Mouse (Mus musculus) yolk sac, embryonic 10.5 days (tissue): ENCODE data around the gene Tbc1d10c.

Source experiments
- DNase-seq: peaks from one replicate; pipeline ENCODE4 v3.0.0-alpha.2; 2017; ENCODE audit warnings: low spot score

Gene Tbc1d10c

DNA sequence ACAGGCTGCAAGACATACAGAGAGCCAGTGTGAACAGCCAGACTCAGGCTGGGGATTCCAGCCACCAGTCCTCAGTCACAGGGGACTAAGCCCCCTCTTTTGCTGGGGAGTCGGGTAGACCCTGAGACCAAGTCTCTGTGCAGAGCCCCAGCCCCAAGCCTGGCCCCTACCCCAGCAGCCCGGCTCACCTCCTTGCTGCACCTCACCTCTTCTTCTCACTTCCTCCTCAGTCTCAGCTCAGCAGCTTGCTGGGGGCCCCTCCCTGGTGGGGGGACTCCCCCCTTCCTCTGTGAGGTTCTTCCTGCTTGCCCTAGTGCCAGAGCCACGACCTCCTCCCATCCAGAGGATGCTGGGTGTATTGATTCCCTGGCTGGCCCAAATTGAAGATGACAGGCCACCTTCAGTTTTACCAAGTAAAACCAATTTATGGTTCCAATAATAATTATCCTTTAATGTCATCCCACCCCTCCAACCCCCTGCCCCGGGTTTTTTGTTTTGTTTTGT, at the start of gene Tbc1d10c:
Gene Tbc1d10c (minus strand): TSS at position 454 of the 504 bp plus-strand sequence.
- DNase-seq: no peak

DNA sequence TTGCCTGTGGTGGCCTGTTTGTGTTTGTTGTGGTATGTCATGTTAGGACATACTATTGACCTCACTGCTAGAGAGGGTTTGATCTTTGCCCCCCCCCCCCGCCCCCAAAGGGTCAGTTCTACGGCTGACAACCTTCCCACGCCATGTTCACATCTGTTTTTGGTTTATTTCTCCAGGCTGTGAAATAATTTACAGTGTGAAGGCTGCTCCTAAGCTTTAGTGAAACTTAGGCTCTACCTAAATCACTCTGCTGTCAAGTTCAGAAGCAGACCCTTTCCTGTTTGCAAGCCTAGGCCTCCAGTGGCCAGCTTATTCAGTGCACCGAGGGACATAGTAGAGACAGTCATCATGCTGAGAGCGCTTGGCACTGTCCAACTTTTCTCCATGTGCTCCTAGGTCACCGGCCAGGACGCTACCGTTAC, 49.2 kb upstream of the Tbc1d10c start:
- peak; percentile 33 for DNase-seq

DNA sequence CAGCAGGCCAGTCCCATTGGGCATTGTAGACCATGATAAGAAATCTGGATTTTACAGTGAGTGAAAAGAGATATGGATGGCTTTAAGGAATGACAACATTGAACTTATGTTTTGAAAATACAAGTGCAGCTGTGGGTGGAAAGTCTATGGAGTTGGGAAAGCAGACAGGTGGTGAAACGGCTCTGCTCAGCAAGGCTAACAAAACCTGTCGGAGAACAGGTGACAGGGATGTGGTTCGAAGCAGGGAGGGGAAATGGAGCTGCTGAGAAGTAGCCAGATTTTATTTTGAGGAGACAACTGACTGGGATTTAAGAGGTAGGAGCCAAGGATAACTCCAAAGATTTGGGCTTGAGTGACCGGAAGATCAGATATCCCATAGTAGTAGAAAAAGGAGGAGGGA, 43.5 kb upstream of the Tbc1d10c start:
- DNase-seq: no peak

DNA sequence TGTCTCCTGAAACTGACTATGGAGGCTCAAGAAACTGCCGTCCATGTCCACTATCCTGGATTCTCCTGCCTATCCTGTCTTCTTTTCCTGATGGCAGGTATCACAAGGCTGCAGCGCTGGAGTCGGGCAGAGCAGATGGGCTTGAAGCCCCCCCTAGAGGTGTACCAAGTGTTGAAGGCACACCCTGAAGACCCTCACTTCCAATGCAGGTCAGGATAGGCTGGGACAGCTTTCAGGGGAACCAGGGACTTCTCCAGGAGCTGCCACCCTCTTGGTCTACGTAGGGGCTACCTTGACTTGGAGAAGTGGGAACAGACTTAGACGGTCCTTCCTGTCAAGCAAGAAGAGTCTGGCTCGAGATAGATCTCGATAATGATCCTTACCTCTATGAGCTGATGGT, 41.6 kb upstream of the Tbc1d10c start:
- DNase-seq: no peak

DNA sequence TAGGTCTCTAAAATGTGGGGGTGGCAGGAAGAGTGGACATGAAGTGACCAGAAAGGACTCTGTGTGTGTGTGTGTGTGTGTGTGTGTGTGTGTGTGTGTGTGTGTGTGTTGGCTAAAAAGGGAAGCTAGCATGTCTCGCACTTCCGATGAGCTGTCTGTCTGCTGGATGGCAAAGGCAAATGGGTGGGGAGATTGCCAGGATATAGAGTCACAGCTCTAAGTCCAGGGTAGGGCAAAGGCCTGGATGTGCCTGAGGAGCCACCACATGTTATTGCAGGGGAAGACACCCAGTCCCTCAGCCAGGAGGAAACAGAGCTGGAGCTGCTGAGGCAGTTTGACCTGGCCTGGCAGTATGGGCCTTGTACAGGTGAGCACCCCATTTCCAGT, 41.1 kb upstream of the Tbc1d10c start:
- no peak for DNase-seq

DNA sequence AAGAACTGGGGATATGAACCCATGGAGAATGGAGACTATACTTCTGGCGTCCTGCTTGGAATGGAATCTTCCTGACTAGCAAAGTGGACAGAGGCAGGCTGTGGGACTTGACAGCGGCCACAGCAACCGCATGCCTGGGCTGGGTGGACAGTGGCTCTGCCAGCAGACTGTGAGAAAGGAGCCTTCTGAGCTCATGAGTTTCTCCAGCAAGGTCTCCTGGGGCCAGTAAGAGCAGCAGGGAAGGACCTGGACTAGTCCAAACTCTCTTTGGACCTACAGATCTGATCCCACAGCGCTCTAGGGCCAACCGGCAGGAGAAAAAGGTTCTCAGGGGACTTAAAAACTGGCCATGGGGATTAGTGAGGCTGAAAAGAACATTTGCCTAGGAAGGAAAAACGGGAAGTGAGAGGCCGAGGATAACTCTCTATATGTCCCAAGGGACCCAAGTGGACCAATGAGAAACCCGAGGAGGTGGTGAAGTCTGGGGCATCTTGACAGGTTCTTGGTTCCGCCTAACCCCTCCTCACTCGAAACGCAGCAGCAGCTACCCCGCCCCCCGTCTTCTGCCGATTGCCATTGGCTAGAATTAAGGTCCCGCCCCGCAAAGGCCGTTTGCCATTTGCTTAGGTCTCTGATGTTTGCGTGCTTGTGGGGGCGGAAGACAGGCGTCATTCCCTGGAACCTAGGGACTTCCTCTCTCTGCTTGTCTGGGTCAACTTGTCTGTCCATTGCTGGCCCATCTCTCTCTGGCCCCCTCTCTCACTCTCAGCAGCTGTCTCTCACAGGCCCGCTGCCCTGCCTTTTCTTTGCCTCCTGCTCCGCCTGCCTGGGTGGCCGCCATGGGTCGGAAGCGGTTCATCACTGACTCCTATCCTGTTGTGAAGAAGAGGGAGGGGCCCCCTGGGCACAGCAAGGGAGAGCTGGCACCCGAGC, 40.4 kb upstream of the Tbc1d10c start, which contains the start of gene Pold4:
Gene Pold4 (plus strand): TSS at position 647 of the 933 bp plus-strand sequence.
- DNase-seq: peak; percentile 93

DNA sequence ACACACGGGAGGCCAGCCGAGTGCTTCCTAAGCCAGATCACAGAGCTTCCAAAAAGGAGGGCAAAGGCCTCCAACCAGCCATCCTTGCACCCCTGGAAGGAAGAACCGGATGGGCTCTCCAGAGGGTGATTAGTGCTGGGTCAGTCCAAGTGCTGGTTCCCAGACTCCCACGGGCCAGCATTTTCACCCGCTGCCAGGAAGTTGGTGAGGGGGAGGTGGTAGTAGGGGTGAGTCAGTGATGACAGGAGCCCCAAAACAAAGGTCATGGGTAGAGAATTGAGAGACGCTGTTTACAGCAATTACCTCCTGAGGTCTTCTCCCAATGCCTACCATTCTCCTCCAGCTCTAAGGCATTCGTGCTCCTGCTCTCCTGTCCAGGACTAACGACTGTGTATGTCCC, 39.3 kb upstream of the Tbc1d10c start:
- DNase-seq: no peak

DNA sequence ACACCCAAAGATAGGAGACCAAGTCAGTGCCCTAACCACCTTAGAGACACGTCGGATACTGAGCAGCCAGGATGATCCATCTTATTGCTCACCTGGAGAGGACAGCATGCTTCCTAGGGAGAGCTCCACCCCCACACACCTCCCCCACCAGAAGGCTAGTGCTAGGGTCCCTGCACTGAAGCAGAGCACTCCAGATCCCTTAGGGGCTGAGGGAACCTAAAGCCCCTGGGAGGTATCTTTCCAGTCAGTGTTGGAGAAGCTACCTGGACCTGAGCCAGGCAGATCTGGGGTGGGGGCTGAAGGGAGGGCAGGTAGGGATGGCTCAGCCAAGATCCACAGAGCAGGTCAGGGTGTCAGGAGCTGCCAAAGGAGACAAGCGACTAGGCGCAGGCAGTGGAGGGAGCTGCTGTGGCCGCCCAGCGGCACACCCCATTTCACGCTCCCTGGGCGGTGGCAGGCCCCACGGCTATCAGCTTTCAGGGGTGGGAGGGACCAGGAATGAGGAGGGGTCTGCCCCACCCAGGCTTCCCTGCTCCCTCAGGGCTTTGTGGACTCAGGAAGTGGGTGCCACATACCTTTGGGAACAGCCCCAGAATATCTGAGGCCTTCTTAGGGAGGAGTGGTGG, 38.5 kb upstream of the Tbc1d10c start:
- DNase-seq: no peak

DNA sequence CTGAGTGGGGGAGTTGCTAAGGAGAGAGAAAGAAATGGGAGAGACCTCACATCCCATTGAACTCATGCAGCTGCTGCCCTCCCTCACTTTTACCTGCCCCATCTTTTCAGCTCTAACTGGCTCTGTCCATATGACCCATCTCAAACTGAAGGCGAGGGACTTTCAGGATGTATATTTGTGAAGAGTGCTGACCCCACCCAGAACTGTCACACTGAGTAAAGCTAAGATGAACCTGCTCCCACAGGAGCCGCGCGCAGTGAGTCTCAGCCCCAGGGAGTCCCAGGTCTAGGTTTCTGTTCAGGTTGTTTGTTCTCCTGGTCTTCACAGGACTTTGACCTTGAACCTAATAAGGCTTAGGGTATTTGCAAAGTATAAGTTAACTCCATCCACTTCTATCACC, 37.8 kb upstream of the Tbc1d10c start:
- no peak for DNase-seq

DNA sequence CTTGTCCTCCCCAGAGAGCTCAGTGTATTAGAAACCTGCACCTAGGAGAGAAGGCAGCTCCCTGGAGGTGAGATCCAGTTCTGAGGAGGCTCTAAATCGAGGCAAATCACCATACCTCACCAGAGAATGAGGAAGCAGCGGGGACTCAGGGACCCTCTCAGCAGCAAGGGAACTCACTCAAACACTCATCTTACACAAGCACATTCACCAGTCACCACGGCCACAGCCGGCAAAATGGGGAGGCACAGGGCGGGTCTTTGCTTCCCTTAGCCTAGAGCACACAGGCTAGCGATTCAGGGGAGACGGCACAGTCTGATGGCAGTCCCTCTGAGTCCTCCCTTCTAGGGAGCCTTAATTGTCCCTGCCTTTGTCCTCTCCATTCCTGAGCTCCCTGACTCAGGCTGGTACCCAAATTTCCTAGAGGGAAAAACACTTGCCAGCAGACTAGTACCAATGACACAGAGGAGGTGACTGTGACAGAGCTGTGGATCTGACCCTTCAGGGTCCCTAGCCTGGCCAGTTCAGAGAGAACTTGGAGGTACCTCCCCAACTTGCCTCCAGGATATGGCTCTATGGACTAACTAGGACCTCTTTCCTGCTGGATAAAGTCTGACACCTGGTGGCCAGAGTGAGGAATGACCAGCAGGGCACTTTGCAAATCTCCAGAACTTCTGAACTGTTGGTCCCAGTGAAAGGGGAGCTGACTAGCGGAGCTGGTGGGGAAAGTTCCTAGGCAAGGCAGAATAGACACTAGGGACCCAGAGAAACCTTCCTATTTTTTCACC, 37.0 kb upstream of the Tbc1d10c start:
- DNase-seq: peak; percentile 63

DNA sequence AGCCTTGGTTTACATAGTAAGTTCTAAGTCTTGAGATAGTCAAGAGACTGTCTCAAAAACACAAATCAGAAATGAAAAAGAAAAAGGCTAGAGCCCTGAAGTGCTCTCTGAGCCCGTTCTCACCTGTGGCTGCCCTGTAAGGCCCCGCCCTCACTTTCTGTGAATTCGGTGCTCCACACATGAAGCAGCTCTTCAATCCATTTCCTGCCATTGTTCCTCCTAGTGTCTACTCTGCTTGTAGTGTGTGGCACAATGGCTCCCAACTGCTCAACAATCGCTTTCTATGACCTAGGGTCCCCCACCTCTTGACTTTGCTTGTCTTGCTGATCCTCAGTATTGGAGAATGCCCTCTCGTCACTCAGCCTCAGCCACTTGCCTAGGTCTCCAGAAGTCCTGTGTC, 36.4 kb upstream of the Tbc1d10c start:
- no peak for DNase-seq

DNA sequence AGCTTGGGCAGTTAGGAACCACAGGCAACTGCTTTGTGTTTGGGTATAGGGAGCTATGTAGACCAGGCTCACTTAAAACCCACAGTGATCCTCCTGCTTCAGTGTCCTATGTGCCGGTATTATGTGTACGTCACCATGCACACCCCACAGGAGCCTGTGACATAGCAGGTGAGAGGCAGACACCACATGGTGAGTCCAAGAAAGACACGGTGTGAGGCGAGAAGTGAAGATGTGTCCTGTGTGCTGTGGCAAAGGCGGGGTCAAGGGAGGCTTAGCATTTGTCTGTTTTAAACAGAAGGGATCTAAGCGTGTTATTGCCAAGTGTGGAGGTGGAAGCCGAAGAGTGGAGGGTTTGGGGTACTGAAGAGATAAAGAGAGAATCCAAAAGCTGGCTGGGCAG, 35.7 kb upstream of the Tbc1d10c start:
- DNase-seq: no peak

DNA sequence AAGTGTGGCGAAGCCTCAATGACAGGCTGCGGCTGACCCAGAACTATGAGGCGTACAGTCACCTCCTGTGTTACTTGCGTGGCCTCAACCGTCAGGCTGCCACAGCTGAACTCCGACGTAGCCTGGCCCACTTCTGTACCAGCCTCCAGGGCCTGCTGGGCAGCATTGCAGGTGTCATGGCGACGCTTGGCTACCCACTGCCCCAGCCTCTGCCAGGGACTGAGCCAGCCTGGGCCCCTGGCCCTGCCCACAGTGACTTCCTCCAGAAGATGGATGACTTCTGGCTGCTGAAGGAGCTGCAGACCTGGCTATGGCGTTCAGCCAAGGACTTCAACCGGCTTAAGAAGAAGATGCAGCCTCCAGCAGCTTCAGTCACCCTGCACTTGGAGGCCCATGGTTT, 31.1 kb upstream of the Tbc1d10c start:
- no peak for DNase-seq

DNA sequence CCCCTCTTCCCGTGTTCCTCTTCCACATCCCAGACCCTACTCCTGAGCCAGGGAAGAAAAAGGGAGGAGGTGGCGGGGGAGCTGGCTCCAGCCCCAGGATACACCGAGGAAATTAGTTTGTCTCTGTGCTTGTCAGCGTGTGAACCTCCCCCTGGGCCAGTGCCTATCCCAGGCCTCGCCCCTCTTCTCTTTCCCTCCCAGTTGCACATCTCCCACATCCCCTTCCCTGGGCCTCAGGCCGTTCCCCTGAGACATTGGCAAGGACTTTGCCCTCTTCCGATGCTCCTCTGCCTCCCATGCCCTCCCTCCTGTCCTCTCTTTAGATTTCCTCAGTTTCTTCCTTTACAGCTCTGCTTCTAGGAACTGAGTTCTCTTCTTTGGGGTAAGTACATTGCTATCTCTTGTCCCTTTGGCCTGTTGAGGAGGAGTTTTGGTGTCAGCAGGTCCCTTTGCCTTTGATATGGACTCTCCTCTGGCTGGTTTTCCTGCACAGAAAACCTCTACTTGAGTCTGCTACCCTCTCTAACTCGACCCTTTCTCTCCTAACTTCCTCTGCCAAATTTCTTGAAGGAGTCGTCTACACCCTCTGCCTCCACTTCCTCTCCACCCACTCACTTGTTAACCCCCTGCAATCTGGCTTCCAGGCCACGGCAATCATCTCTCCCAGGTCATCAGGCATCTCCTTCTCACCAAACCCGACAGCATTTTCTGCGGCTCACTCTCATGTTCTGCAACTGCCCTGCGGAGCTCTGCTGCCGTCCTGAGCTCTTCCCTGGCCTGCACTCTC, 30.1 kb upstream of the Tbc1d10c start:
- no peak for DNase-seq

DNA sequence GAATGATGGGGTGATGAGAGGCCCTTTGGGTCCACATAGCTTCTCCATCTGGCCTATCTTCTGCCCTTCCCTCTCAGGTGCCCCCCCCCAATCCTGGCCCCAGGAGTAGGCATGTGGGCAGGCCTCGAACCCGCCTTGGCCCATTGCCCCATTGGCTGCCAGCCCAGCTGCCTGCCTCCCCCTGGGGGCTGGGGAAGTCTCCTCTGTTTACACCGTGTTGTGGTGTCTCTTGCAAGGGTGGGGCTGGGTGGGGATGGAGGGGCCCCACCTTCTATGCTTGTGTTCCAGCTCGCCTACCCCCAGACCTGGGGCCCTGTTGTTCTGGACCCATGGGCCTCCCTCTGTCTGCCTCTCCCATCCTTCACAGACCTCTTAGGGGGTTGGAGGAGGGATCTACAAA, 29.3 kb upstream of the Tbc1d10c start:
- no peak for DNase-seq

DNA sequence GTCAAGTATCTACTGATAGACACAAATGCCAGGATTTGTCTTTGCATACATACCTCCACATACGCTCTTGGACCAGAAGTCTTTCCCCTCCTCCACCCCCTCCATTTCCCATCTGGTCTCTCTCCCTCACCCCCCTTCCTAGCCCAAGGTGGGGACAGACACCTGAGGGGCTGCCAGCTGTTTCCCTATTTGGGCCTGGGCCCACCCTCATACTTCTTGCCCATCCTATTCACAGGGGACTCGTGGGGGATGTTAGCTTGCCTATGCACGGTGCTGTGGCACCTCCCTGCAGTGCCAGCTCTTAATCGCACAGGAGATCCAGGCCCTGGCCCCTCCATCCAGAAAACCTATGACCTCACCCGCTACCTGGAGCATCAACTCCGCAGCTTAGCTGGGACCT, 28.9 kb upstream of the Tbc1d10c start:
- no peak for DNase-seq

DNA sequence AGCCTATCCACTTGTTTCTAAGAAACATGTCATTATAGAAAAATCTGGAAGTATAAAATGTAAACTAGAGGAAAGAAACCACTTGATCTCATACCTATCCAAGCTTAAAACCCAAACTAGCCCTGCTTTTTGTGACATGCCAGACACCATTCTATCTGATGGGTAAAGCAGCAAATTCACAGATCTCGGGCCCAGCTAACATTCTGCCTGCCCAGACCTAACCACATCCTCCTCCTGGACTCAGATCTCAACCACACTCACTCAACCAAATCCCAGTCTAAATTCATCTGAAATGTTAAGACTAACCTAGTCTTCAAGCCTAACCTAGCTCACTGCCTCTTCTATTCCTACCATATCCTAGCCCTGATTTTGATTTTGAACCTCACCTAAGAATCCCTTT, 27.7 kb upstream of the Tbc1d10c start:
- no peak for DNase-seq

DNA sequence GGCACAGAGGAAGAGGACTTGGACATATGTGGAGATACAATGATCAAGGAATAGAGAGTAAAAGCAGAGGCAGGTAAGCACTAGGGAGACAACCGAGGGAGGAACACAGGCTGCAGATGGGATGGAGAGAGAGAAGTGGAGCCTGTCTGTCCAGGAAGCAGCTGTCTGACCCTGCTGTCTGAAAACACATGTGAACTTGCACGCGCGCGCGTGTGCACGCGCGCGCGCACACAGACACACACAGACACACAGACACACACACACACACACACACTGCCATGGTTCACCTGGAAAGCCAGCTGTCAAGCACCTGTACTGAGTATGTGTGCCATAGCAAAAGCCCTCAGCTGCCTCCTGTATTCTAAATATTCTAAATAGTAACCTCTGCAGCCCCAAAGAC, 27.2 kb upstream of the Tbc1d10c start:
- no peak for DNase-seq

DNA sequence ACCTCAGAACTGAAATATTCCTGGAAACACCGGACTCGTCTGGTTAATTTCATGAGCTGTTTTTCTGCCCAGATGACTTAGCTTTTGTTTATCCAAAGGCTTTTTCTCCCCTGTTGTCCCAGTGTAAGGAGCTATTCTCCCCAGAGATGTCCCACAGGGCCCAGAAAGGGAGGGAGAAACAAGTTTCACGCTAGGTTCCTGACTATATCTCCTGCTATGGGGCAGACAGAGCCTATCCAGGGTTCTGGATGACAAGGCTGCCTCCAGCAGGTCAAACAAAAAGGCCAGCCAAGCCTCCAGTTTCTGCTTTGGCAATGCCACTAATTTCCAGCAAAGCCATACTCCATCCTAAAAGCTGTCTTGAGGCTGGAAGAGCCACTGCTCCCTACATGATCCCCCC, 26.8 kb upstream of the Tbc1d10c start:
- no peak for DNase-seq

DNA sequence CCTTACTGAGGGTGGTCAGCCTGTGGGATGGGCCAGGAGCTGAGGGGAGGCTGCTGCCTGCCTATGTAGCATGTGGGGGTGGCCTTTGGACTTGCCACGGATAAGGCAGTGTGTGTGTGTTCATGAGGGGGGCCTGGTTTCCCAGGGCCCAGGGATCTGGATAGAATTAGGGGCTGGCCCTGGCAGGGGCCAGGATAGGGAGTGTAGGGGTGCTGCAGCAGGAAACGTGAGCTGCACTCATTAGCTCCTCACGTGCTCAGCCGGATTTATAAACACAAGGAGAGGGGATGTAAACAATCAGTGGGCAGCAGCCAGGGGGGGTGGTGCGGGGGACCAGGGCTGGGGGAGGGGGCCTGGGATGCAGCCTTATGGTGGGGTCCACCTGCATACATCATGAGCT, 26.1 kb upstream of the Tbc1d10c start:
- peak; percentile 60 for DNase-seq

DNA sequence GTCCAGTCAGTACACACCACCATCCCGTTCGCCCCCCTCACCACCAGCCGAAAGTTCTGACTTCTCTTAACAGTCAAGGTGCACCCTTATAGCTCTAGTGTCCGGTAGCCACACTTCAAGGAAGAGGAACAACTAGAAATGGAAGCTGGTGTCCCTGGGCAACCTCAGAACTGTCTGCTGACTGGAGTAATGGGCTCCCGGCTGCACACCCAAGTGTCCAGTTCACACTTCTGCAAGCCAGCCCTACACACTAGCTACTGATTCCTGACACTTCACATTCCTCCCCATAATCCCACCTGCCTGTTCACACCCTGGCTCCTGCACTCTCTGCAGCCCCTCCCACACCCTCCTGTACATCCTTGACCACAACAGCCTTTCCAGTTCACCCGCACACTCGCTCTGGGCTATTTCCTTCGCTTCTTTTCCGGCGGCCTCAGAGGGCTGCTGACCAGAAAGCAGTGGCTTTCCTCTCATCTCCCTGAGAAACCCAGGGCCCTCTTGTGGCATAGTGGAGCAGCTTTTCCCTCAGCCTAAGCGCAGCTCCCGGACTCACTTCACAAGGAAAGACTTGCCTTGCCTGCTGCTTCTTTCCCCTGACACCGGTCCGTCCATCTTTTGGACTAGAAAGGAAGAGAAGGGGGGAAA, 25.1 kb upstream of the Tbc1d10c start:
- DNase-seq: no peak
